In genomic region chr1:90906357-90906756, GRCm38 (mm10) we compare ENCODE assay signal across 9 mouse cellular contexts. TPM values are rescaled to one million over a fixed set of nuclear protein-coding genes. Genes with fewer than 3 reads are reported as not detected.
A peak's percentile ranks its signal among the peaks of the same experiment; 100 is the strongest.
DNase-seq lines count a peak whose midpoint lies in the region; ATAC-seq and TF ChIP-seq lines count a peak whose summit lies in the region.
"Had no signal": no experiment of that assay in that cellular context is flagged by ENCODE, and none has a peak within 500 bp of the region (broad histone marks: within the 10 kb centered on the region; RNA-seq: fewer than 3 reads in every experiment).

No protein-coding gene starts in this region.

- H3K9me3 ChIP-seq in forebrain, embryonic 14.5 days (replicated peaks; ENCODE audit: control insufficient read depth, low read length), result no peaks in the 10 kb centered on the region
- no peaks in the 10 kb centered on the region for H3K9me3 ChIP-seq in forebrain, embryonic 13.5 days (replicated peaks)

- no peaks in the 10 kb centered on the region for H3K4me1 ChIP-seq in forebrain, embryonic 14.5 days (ENCODE audit: control insufficient read depth, insufficient read depth, low read length)
- H3K4me1 ChIP-seq in forebrain, embryonic 13.5 days, result no peaks in the 10 kb centered on the region
- no peaks in the 10 kb centered on the region for H3K4me1 ChIP-seq in spleen, adult 2 months (ENCODE audit: control insufficient read depth, insufficient read depth, insufficient read length)

- no peaks in the 10 kb centered on the region for H3K27me3 ChIP-seq in forebrain, embryonic 14.5 days (replicated peaks; ENCODE audit: control insufficient read depth, insufficient read depth, low read length)
- 0 out of 2 replicates have a peak, but pooled peaks cover 2% of the 10 kb centered on the region for H3K27me3 ChIP-seq in forebrain, embryonic 13.5 days
- no peaks in the 10 kb centered on the region for H3K27me3 ChIP-seq in spleen, adult 2 months (ENCODE audit: control insufficient read depth, insufficient read depth, low read length)

- H3K4me3 ChIP-seq in forebrain, embryonic 14.5 days (ENCODE audit: low read depth, low read length), result no peak overlapping the region
- no peak overlapping the region for H3K4me3 ChIP-seq in forebrain, embryonic 13.5 days
- no peak overlapping the region for H3K4me3 ChIP-seq in spleen, adult 2 months (ENCODE audit: extremely low read depth, insufficient read depth, insufficient read length)

- no peaks in the 10 kb centered on the region for H3K36me3 ChIP-seq in forebrain, embryonic 14.5 days (ENCODE audit: control insufficient read depth, insufficient read depth, low read length)
- no peaks in the 10 kb centered on the region for H3K36me3 ChIP-seq in forebrain, embryonic 13.5 days (ENCODE audit: poor library complexity, severe bottlenecking)
- H3K36me3 ChIP-seq in spleen, adult 2 months (ENCODE audit: control insufficient read depth, insufficient read depth, low read length), result no peaks in the 10 kb centered on the region

- no peak overlapping the region for H3K27ac ChIP-seq in forebrain, embryonic 14.5 days (ENCODE audit: low read depth, low read length)
- H3K27ac ChIP-seq in forebrain, embryonic 13.5 days, result no peak overlapping the region
- no peak overlapping the region for H3K27ac ChIP-seq in spleen, adult 2 months (ENCODE audit: insufficient read depth, low read length)

- no peak for ATAC-seq in forebrain, embryonic 14.5 days
- ATAC-seq in forebrain, embryonic 13.5 days, result no peak

- H3K9ac ChIP-seq in forebrain, embryonic 14.5 days (ENCODE audit: low read length), result no peak overlapping the region
- H3K9ac ChIP-seq in forebrain, embryonic 13.5 days, result no peak overlapping the region

- H3K4me2 ChIP-seq in forebrain, embryonic 14.5 days (ENCODE audit: low read length), result no peak overlapping the region
- no peak overlapping the region for H3K4me2 ChIP-seq in forebrain, embryonic 13.5 days

- no peak for TF ChIP-seq POLR2A in spleen, adult 2 months (IDR thresholded peaks at IDR 0.05; ENCODE audit: low read depth, low read length)

- DNase-seq in forebrain, embryonic 14.5 days (ENCODE audit: low spot score), result peak; percentile 63
- DNase-seq in spleen, adult 2 months (ENCODE audit: low read depth in 1 of 2, low spot score in 2 of 2), result no peak
- no peak for DNase-seq in spleen, postnatal 36 days (ENCODE audit: low spot score in 2 of 2)
- peak; percentile 48 to 54 for DNase-seq in cerebellum, postnatal 36 days
- DNase-seq in induced T-regulatory cell, adult 2 months (ENCODE audit: low read depth), result peak; percentile 36
- peak; percentile 53 to 68 for DNase-seq in lung, adult 18-20 months
- peak; percentile 62 for DNase-seq in testis, postnatal 10 days (ENCODE audit: low spot score)

- WGBS in forebrain, embryonic 14.5 days, result 6% methylated on average over 2 of the region's 2 CpGs
- 11% methylated on average over 2 of the region's 2 CpGs for WGBS in forebrain, embryonic 13.5 days
- 18% methylated on average over 2 of the region's 2 CpGs for WGBS in spleen, adult 2 months

- TF ChIP-seq CTCF in spleen, adult 2 months (IDR thresholded peaks at IDR 0.05; ENCODE audit: extremely low read depth, insufficient read depth, insufficient read length, insufficient replicate concordance), result peak; percentile 50; the same call in 1 of the 2 replicates

RNA-seq across cellular contexts. Expression of gene Mlph, which starts 8.5 kb away (rescaled TPM):
- 0.05 and 0.38 TPM in 2 replicates for polyA plus RNA-seq in forebrain, embryonic 14.5 days (2014; fragmentation: Nextera tagmentation; extraction: Ambion mirVana)
- 0.04 and 0.09 TPM in 2 replicates for polyA plus RNA-seq in forebrain, embryonic 13.5 days (2015; fragmentation: Nextera tagmentation; extraction: Ambion mirVana)
- 0.40 and 0.89 TPM in 2 replicates for polyA plus RNA-seq in spleen, adult 2 months (2012; rRNA removed)

RNA-seq across cellular contexts. Expression of gene Prlh, which starts 46.6 kb away (rescaled TPM):
- not detected in 2 replicates for polyA plus RNA-seq in forebrain, embryonic 14.5 days (2014; fragmentation: Nextera tagmentation; extraction: Ambion mirVana)
- not detected in 2 replicates for polyA plus RNA-seq in forebrain, embryonic 13.5 days (2015; fragmentation: Nextera tagmentation; extraction: Ambion mirVana)
- polyA plus RNA-seq in spleen, adult 2 months (2012; rRNA removed), result not detected in 2 replicates
- polyA plus RNA-seq: large intestine, adult 2 months had no signal

Comparison
In these comparisons a context has a peak if more than half of its experiments do, and no peak if none do; other contexts are left out.
1. DNase-seq: peak in forebrain, embryonic 14.5 days (single experiment), cerebellum, postnatal 36 days (2 of 2), induced T-regulatory cell, adult 2 months (single experiment), lung, adult 18-20 months (2 of 2) and testis, postnatal 10 days (single experiment); none in spleen, adult 2 months (0 of 2) and spleen, postnatal 36 days (0 of 2).